Mouse (Mus musculus) left cerebral cortex, postnatal 36 days (tissue): ENCODE results near the gene Cadm3. TPM values are rescaled to one million over a fixed set of nuclear protein-coding genes. Genes with fewer than 3 reads are reported as not detected.
A peak's percentile ranks its signal among the peaks of the same experiment; 100 is the strongest.

Experiments
- DNase-seq, 2 experiments: peaks; one replicate each; pipeline ENCODE4 v3.0.0; 2021 to 2022; ENCODE audit warnings: low spot score in 2 of 2, mixed read lengths in 1 of 2
- intact Hi-C: fragments of 180-260 bp; cut with DNase I; formaldehyde crosslinking; loops from one replicate; pipeline ENCODE4 v1.15.1; 2025
- total RNA-seq, 2 experiments: library from RNA; stranded (reverse); gene quantifications; 2 replicates each; pipeline ENCODE4 v1.2.3; 2021

The Cadm3 gene
- 100 to 1,000 TPM; 437 to 444 TPM for total RNA-seq

- intact Hi-C loops = no loop called here
- peak; percentile 83 to 84 for DNase-seq
These were observed at the start of gene Cadm3 for GRCm38 (mm10) chr1:173367356-173368046. TSS of gene Cadm3 (minus strand) at chr1:173367695.

GRCm38 (mm10) chr1:173414631-173415030 lies 47.1 kb upstream of the Cadm3 start:
- intact Hi-C loops = no loop called here
- DNase-seq = no peak

- no peak for DNase-seq
- intact Hi-C loops = no loop called here
These were observed 44.4 kb upstream of the Cadm3 start for GRCm38 (mm10) chr1:173411863-173412262.

- no peak for DNase-seq
- intact Hi-C loops = no loop called here
These were observed 41.6 kb upstream of the Cadm3 start for GRCm38 (mm10) chr1:173409066-173409465.

- intact Hi-C loops = no loop called here
- DNase-seq = no peak
These were observed 37.3 kb upstream of the Cadm3 start for GRCm38 (mm10) chr1:173404696-173405309.

- intact Hi-C loops = loop anchor here (5.0 kb wide), 2 partner anchors 76 to 871 kb away; no protein-coding TSS in a partner anchor
- DNase-seq = peak; percentile 46 to 74
These were observed 31.0 kb upstream of the Cadm3 start for GRCm38 (mm10) chr1:173398323-173398970.

GRCm38 (mm10) chr1:173391754-173392153 lies 24.3 kb upstream of the Cadm3 start:
- intact Hi-C loops = loop anchor here (5.0 kb wide), 1 partner anchor 759 kb away; the partner anchor contains the start of gene Dusp23

GRCm38 (mm10) chr1:173389901-173390401 lies 22.5 kb upstream of the Cadm3 start:
- intact Hi-C loops = loop anchor here (5.0 kb wide), 1 partner anchor 758 kb away; the partner anchor contains the start of gene Dusp23

More at GRCm38 (mm10) chr1:173391754-173392153, 24.3 kb upstream of the Cadm3 start:
- DNase-seq = no peak

GRCm38 (mm10) chr1:173389431-173389830 lies 21.9 kb upstream of the Cadm3 start:
- intact Hi-C loops = no loop called here
- DNase-seq = peak in 1 of 2 experiments; percentile 15

More at GRCm38 (mm10) chr1:173389901-173390401, 22.5 kb upstream of the Cadm3 start:
- peak; percentile 95 to 97 for DNase-seq

GRCm38 (mm10) chr1:173381436-173381835 lies 13.9 kb upstream of the Cadm3 start:
- intact Hi-C loops = no loop called here
- no peak for DNase-seq

- peak; percentile 66 to 70 for DNase-seq
- intact Hi-C loops = loop anchor here (1.0 to 2.0 kb wide), 2 partner anchors 38 to 55 kb away; no protein-coding TSS in a partner anchor
These were observed 10.1 kb upstream of the Cadm3 start for GRCm38 (mm10) chr1:173377380-173378112.

- DNase-seq = no peak
- intact Hi-C loops = no loop called here
These were observed 6.5 kb upstream of the Cadm3 start for GRCm38 (mm10) chr1:173374020-173374419.

GRCm38 (mm10) chr1:173371586-173371985 lies 4.1 kb upstream of the Cadm3 start:
- DNase-seq = no peak
- intact Hi-C loops = no loop called here

GRCm38 (mm10) chr1:173370456-173370855 lies 3.0 kb upstream of the Cadm3 start:
- intact Hi-C loops = no loop called here
- DNase-seq = no peak

- intact Hi-C loops = no loop called here
- DNase-seq = no peak
These were observed 2.1 kb upstream of the Cadm3 start for GRCm38 (mm10) chr1:173369611-173370010.

- peak; percentile 73 to 74 for DNase-seq
- intact Hi-C loops = no loop called here
These were observed 667 bp downstream of the Cadm3 start for GRCm38 (mm10) chr1:173366701-173367355.

GRCm38 (mm10) chr1:173365970-173366409 lies 1.5 kb downstream of the Cadm3 start:
- intact Hi-C loops = no loop called here
- DNase-seq = peak; percentile 36 to 44

- DNase-seq = no peak
- intact Hi-C loops = no loop called here
These were observed 3.2 kb downstream of the Cadm3 start for GRCm38 (mm10) chr1:173364125-173364800.
